Mouse (Mus musculus): ENCODE measurements around the gene Tmem139.

Tmem139 gene

GRCm38 (mm10) chr6:42261524-42262170 lies at the start of gene Tmem139:
TSS of gene Tmem139 (plus strand) at chr6:42261970.
- DNase-seq (ENCODE audit: low spot score): no peak

DNA sequence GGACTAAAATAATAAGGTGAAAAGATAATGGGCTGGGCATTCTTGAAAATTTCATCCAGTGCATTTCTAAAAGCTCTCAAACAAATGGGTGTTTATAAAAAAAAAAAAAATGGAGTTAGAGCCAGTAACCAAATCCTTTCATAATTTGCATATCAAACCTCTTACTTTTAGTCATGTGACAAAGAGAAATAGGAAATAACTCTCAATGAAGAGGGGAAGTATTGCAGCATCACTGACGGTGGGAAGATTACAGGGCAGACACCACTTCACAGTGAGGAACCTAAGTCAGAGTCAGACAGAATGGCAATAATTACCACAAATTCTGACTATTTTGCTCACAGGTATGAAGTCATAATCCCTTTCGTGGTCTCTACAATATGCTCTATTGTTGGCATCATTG lies 46.7 kb upstream of the Tmem139 start, which contains the start of gene Tas2r144:
Gene Tas2r144 (plus strand): TSS at position 301 of the 400 bp plus-strand sequence.
- no peak for DNase-seq (ENCODE audit: low spot score)

DNA sequence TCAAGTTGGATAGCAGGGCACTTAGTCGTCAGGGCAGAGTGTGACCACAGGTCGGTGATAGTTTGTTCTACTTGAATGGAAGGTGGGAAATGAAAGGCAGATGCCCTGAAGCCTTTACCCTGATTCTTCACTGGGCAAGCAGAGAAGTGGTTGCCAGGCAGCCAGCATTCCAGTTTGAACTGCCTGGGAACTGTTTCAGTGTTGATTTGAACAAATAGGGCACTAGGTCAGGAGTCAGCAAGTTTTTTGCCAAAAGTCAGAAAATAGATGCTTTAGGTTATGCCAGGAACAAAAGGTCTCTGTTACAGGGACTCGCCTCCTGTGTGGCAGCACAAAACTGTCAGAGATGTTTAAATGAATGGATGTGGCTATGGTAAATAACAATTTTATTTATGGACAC lies 39.5 kb upstream of the Tmem139 start:
- DNase-seq (ENCODE audit: low spot score): no peak

DNA sequence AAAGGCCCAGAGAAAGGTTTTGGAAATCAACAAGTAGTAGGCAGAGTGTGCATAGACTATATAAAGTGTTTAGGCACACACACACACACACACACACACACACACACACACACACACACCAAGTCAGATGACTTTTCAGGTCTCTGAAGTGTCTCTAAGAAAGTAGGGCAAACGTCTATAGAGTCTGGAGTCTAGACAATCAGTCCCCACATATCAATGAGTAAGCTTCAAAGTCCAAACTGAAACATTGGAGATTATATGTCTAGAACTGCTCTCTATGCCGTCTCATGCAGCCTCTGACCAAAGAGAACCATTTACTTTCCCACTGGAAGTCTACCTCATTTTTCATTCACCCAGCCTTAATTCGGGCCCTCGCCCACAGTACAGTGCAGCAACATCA lies 36.7 kb upstream of the Tmem139 start:
- DNase-seq (ENCODE audit: low spot score): no peak

- DNase-seq (ENCODE audit: low spot score): peak; percentile 73
Measured at GRCm38 (mm10) chr6:42227240-42228101, 34.3 kb upstream of the Tmem139 start.

- DNase-seq (ENCODE audit: low spot score): no peak
Measured at GRCm38 (mm10) chr6:42229610-42230009, 32.2 kb upstream of the Tmem139 start.

DNA sequence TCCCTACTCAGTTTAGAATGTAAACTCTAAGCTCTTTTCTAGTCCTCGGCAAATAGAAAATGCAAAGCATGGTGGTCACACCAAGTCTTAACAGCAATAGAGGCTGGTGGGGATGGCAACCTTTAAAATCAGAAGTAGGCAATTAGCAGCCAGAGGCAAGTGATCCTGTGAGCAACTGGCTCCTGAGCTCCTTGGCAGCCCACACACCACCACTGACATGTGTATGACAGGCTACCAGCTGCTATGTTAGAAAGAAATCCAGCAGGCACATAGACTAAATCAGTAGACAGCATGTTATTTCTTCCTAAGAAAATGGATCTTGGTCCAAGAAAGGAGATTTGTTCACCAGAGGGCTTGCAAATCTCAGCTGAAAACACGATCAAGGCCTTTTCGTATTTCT lies 30.6 kb upstream of the Tmem139 start:
- DNase-seq (ENCODE audit: low spot score): peak; percentile 21

GRCm38 (mm10) chr6:42237276-42237805 lies 24.4 kb upstream of the Tmem139 start:
- DNase-seq (ENCODE audit: low spot score): no peak

- no peak for DNase-seq (ENCODE audit: low spot score)
Measured at GRCm38 (mm10) chr6:42241311-42242045, 20.3 kb upstream of the Tmem139 start.

- peak; percentile 68 for DNase-seq (ENCODE audit: low spot score)
Measured at GRCm38 (mm10) chr6:42245711-42246353, 15.9 kb upstream of the Tmem139 start, which contains the start of gene Gstk1. TSS of gene Gstk1 (plus strand) at chr6:42245935.

DNA sequence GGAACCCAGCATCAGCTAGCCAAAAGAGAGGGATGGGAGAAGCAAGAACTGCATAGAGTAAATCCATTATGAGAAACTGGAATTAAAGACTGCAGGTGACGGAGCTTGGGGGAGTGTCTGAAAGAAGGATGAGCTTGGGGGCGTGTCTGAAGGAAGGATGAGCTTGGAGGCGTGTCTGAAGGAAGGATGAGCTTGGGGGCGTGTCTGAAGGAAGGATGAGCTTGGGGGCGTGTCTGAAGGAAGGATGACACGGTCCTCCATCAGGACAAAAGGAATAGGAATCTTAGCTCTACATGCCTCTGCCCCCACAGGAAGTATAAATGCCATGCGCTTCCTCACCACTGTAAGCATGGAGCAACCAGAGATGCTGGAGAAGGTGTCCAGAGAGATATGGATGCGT lies 14.6 kb upstream of the Tmem139 start:
- DNase-seq (ENCODE audit: low spot score): no peak

DNA sequence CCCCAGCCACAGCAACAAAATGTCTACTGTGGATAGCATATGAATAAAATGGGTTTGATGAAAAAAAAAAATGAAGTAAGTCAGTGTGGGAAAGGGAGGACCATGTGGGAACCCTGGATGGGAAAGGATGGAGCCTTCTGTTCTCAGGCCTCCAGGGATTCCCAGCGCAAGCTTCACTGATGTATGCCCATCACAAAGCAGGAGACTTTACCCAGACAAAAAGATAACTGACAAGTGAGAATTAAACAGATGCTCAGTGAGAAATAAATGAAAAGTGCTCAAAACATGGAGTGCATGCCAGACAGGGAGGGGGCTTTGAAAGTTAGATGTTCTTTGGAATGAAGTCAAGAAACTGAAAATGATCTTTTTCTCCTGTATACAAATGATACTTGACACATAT lies 13.8 kb upstream of the Tmem139 start:
- DNase-seq (ENCODE audit: low spot score): no peak

GRCm38 (mm10) chr6:42251791-42252190 lies 10.0 kb upstream of the Tmem139 start:
- DNase-seq (ENCODE audit: low spot score): no peak

DNA sequence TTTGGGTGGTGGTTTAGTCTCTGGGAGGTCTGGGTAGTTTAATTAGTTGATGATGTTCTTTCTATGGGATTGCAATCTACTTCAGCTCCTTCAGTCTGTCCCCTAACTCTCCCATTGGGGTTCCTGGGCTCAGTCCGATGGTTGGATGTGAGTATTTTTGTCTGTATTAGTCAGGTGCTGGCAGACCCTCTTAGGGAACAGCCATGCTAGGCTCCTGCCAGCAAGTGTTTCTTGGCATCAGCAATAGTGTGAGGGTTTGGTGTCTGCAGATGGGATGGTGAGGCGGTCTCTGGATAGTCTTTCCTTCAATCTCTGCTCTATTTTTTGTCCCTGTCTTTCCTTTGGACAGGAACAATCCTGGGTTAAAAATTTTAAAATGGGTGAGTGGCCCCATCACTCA lies 8.7 kb upstream of the Tmem139 start:
- no peak for DNase-seq (ENCODE audit: low spot score)

GRCm38 (mm10) chr6:42257303-42257863 lies 4.4 kb upstream of the Tmem139 start:
- peak; percentile 67 for DNase-seq (ENCODE audit: low spot score)

DNA sequence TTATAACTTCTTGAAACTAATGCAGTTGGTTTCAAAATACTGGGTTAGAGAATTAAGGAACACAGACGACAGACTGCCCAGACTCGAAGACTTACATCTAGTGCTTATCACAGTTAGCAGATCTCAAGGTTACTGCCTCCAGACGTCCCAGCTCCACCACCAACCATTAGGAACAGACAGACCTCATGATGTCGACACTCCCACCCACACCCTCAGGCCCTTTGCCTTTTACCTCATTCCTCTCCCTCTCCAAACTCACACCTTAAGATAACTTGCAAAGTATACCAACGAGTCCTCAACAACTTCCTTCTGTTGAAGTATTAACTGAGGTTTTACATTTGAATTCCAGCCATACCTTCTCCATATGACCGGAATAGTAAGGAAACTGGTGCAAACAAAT lies 1.3 kb upstream of the Tmem139 start:
- DNase-seq (ENCODE audit: low spot score): no peak

DNA sequence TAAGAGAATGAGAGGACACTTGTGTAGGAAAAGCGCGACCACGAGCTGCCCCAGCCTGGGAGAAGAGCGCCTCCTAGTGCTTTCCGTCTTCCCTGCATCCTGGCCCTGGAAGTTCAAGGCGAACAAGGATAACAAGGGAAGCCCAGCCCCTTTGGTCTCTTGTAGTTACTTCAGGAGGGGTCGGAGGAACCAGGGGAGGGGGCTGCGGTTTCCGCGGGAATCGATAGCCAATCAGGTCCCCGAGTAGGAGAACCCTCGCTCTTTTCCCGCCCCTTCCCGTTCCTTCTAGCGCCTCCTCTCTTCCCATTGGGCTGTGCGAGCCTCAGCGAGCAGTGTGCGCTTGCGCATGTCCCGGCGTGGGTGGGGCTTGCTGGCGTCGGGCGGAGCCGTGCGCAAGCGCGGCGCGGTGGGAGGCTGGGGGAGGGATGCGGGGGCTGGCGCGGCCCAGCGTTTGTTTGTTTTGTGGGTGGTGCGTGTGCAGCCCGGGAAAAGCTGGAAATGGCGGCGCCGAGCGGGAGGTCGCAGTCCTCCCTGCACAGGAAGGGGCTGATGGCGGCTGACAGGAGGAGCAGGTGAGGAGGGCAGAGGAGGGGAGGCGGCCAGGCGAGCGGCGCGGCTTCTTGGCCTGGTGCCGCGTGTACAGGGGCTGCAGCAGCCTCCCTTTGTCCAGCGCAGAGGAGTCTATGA lies 3.0 kb downstream of the Tmem139 start, which contains the start of gene Casp2:
Gene Casp2 (plus strand): TSS at position 360 of the 687 bp plus-strand sequence.
- peak; percentile 98 for DNase-seq (ENCODE audit: low spot score)

- no peak for DNase-seq (ENCODE audit: low spot score)
Measured at GRCm38 (mm10) chr6:42265391-42266330, 3.9 kb downstream of the Tmem139 start.

DNA sequence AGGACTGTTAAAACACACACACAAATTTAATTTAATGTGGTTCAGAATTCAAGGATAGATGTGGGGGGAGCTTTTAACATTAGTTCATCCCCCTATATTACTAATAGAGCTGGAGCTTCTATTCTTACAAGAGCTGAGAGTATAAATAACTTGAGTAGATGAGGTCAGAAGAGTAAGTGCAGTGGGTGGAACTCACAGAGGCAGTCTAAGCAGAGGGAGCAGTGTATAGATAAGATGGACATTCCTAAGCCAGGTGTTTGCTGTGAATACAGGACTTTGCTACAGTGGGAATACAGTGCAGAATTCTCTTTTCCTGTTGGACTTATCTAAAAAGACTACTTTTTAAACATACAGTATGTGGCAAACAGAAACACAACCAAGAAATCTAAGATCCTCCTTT lies 9.0 kb downstream of the Tmem139 start:
- DNase-seq (ENCODE audit: low spot score): no peak

GRCm38 (mm10) chr6:42276151-42276550 lies 14.4 kb downstream of the Tmem139 start:
- no peak for DNase-seq (ENCODE audit: low spot score)
